Mouse (Mus musculus): ENCODE measurements around the gene Tssk4. TPM values are rescaled to one million over a fixed set of nuclear protein-coding genes. Genes with fewer than 3 reads are reported as not detected.

Gene Tssk4
- polyA plus RNA-seq, 1 experiment from 2014 or later, result 0.53 TPM

GRCm38 (mm10) chr14:55697226-55697625 is 47.2 kb downstream of the Tssk4 start:
- ATAC-seq, result no peak
- WGBS, result 87% methylated on average over 4 of the region's 4 CpGs
- H3K4me3 ChIP-seq (ENCODE audit: low read length), result no peak overlapping the region
- no peaks in the 10 kb centered on the region for H3K27me3 ChIP-seq (replicated peaks; ENCODE audit: control insufficient read depth, insufficient read depth, low read length)
- no peaks in the 10 kb centered on the region for H3K9me3 ChIP-seq (ENCODE audit: control insufficient read depth, low read length)
- no peaks in the 10 kb centered on the region for H3K4me1 ChIP-seq (ENCODE audit: control insufficient read depth, insufficient read depth, low read depth, low read length)
- H3K36me3 ChIP-seq (ENCODE audit: control insufficient read depth, insufficient read depth, low read length), result no peaks in the 10 kb centered on the region
- H3K27ac ChIP-seq (ENCODE audit: low read depth, low read length), result no peak overlapping the region
- no peak overlapping the region for H3K4me2 ChIP-seq (ENCODE audit: low read length)
- H3K9ac ChIP-seq (ENCODE audit: low read depth, low read length), result no peak overlapping the region

- no peak overlapping the region for H3K4me2 ChIP-seq (ENCODE audit: low read length)
- no peaks in the 10 kb centered on the region for H3K36me3 ChIP-seq (ENCODE audit: control insufficient read depth, insufficient read depth, low read length)
- no peaks in the 10 kb centered on the region for H3K9me3 ChIP-seq (ENCODE audit: control insufficient read depth, low read length)
- no peak overlapping the region for H3K4me3 ChIP-seq (ENCODE audit: low read length)
- no peaks in the 10 kb centered on the region for H3K4me1 ChIP-seq (ENCODE audit: control insufficient read depth, insufficient read depth, low read depth, low read length)
- WGBS, result 61% methylated on average over 9 of the region's 9 CpGs
- no peaks in the 10 kb centered on the region for H3K27me3 ChIP-seq (replicated peaks; ENCODE audit: control insufficient read depth, insufficient read depth, low read length)
- no peak overlapping the region for H3K9ac ChIP-seq (ENCODE audit: low read depth, low read length)
- no peak for ATAC-seq
- no peak overlapping the region for H3K27ac ChIP-seq (ENCODE audit: low read depth, low read length)
Measured at GRCm38 (mm10) chr14:55701131-55701530, 51.1 kb downstream of the Tssk4 start.

Other genes starting within 250 kb of the Tssk4 start
- 28.6 and 29.5 TPM in 2 replicates for gene Dhrs4, start 171.4 kb upstream of the Tssk4 start, polyA plus RNA-seq (2015; fragmentation: Nextera tagmentation; extraction: Ambion mirVana)
- 22.9 and 26.2 TPM in 2 replicates for gene Carmil3, start 159.5 kb upstream of the Tssk4 start, polyA plus RNA-seq (2015; fragmentation: Nextera tagmentation; extraction: Ambion mirVana)
- gene Cpne6, start 139.7 kb upstream of the Tssk4 start, polyA plus RNA-seq (2015; fragmentation: Nextera tagmentation; extraction: Ambion mirVana), result 10.2 and 11.7 TPM in 2 replicates
- 0.15 and 0.23 TPM in 2 replicates for gene Nrl, start 125.2 kb upstream of the Tssk4 start, polyA plus RNA-seq (2015; fragmentation: Nextera tagmentation; extraction: Ambion mirVana)
- 29.3 and 32.4 TPM in 2 replicates for gene Pck2, start 109.9 kb upstream of the Tssk4 start, polyA plus RNA-seq (2015; fragmentation: Nextera tagmentation; extraction: Ambion mirVana)
- 110 and 127 TPM in 2 replicates for gene Dcaf11, start 90.2 kb upstream of the Tssk4 start, polyA plus RNA-seq (2015; fragmentation: Nextera tagmentation; extraction: Ambion mirVana)
- 0.89 and 1.4 TPM in 2 replicates for gene A730061H03Rik, start 89.8 kb upstream of the Tssk4 start, polyA plus RNA-seq (2015; fragmentation: Nextera tagmentation; extraction: Ambion mirVana)
- gene Fitm1, start 74.6 kb upstream of the Tssk4 start, polyA plus RNA-seq (2015; fragmentation: Nextera tagmentation; extraction: Ambion mirVana), result 0.26 and 1.4 TPM in 2 replicates
- 223 and 230 TPM in 2 replicates for gene Psme1, start 72.1 kb upstream of the Tssk4 start, polyA plus RNA-seq (2015; fragmentation: Nextera tagmentation; extraction: Ambion mirVana)
- gene Emc9, start 64.9 kb upstream of the Tssk4 start, polyA plus RNA-seq (2015; fragmentation: Nextera tagmentation; extraction: Ambion mirVana), result 49.4 and 64.2 TPM in 2 replicates
- 170 and 173 TPM in 2 replicates for gene Psme2, start 59.1 kb upstream of the Tssk4 start, polyA plus RNA-seq (2015; fragmentation: Nextera tagmentation; extraction: Ambion mirVana)
- 18.2 and 20.3 TPM in 2 replicates for gene Rnf31, start 58.5 kb upstream of the Tssk4 start, polyA plus RNA-seq (2015; fragmentation: Nextera tagmentation; extraction: Ambion mirVana)
- gene Irf9, start 46.6 kb upstream of the Tssk4 start, polyA plus RNA-seq (2015; fragmentation: Nextera tagmentation; extraction: Ambion mirVana), result 9.7 and 10.6 TPM in 2 replicates
- gene Rec8, start 32.1 kb upstream of the Tssk4 start, polyA plus RNA-seq (2015; fragmentation: Nextera tagmentation; extraction: Ambion mirVana), result 16.8 and 20.2 TPM in 2 replicates
- gene Ipo4, start 14.2 kb upstream of the Tssk4 start, polyA plus RNA-seq (2015; fragmentation: Nextera tagmentation; extraction: Ambion mirVana), result 116 and 131 TPM in 2 replicates
- 1.5 and 1.6 TPM in 2 replicates for gene Gm49378, start 12.3 kb upstream of the Tssk4 start, polyA plus RNA-seq (2015; fragmentation: Nextera tagmentation; extraction: Ambion mirVana)
- 68.7 and 72.1 TPM in 2 replicates for gene Tm9sf1, start 6.4 kb upstream of the Tssk4 start, polyA plus RNA-seq (2015; fragmentation: Nextera tagmentation; extraction: Ambion mirVana)
- gene Mdp1, start 10.3 kb downstream of the Tssk4 start, polyA plus RNA-seq (2015; fragmentation: Nextera tagmentation; extraction: Ambion mirVana), result 77.2 and 82.8 TPM in 2 replicates
- 48.6 and 50.4 TPM in 2 replicates for gene Gmpr2, start 21.8 kb downstream of the Tssk4 start, polyA plus RNA-seq (2015; fragmentation: Nextera tagmentation; extraction: Ambion mirVana)
- 567 and 599 TPM in 2 replicates for gene Nedd8, start 21.9 kb downstream of the Tssk4 start, polyA plus RNA-seq (2015; fragmentation: Nextera tagmentation; extraction: Ambion mirVana)
- gene Tinf2, start 31.6 kb downstream of the Tssk4 start, polyA plus RNA-seq (2015; fragmentation: Nextera tagmentation; extraction: Ambion mirVana), result 25.3 and 25.7 TPM in 2 replicates
- gene Tgm1, start 63.7 kb downstream of the Tssk4 start, polyA plus RNA-seq (2015; fragmentation: Nextera tagmentation; extraction: Ambion mirVana), result 0.20 and 0.41 TPM in 2 replicates
- 60.3 and 65.8 TPM in 2 replicates for gene Rabggta, start 72.1 kb downstream of the Tssk4 start, polyA plus RNA-seq (2015; fragmentation: Nextera tagmentation; extraction: Ambion mirVana)
- gene Dhrs1, start 95.5 kb downstream of the Tssk4 start, polyA plus RNA-seq (2015; fragmentation: Nextera tagmentation; extraction: Ambion mirVana), result 85.9 and 90.3 TPM in 2 replicates
- 27.1 and 27.9 TPM in 2 replicates for gene Nop9, start 95.5 kb downstream of the Tssk4 start, polyA plus RNA-seq (2015; fragmentation: Nextera tagmentation; extraction: Ambion mirVana)
- 0.17 and 0.63 TPM in 2 replicates for gene Cideb, start 108.3 kb downstream of the Tssk4 start, polyA plus RNA-seq (2015; fragmentation: Nextera tagmentation; extraction: Ambion mirVana)
- gene Ltb4r2, start 111.2 kb downstream of the Tssk4 start, polyA plus RNA-seq (2015; fragmentation: Nextera tagmentation; extraction: Ambion mirVana), result 0.47 and 0.66 TPM in 2 replicates
- gene Ltb4r1, start 115.8 kb downstream of the Tssk4 start, polyA plus RNA-seq (2015; fragmentation: Nextera tagmentation; extraction: Ambion mirVana), result 0.22 and 0.79 TPM in 2 replicates
- gene Adcy4, start 133.9 kb downstream of the Tssk4 start, polyA plus RNA-seq (2015; fragmentation: Nextera tagmentation; extraction: Ambion mirVana), result 3.5 and 5.1 TPM in 2 replicates
- gene Ripk3, start 138.7 kb downstream of the Tssk4 start, polyA plus RNA-seq (2015; fragmentation: Nextera tagmentation; extraction: Ambion mirVana), result 2.3 and 3.6 TPM in 2 replicates
- 6.5 and 11.9 TPM in 2 replicates for gene Nfatc4, start 173.0 kb downstream of the Tssk4 start, polyA plus RNA-seq (2015; fragmentation: Nextera tagmentation; extraction: Ambion mirVana)
- 8.4 and 13.7 TPM in 2 replicates for gene Nynrin, start 203.8 kb downstream of the Tssk4 start, polyA plus RNA-seq (2015; fragmentation: Nextera tagmentation; extraction: Ambion mirVana)
- gene Cbln3, start 234.2 kb downstream of the Tssk4 start, polyA plus RNA-seq (2015; fragmentation: Nextera tagmentation; extraction: Ambion mirVana), result 0.35 and 0.56 TPM in 2 replicates
- 9.1 and 11.4 TPM in 2 replicates for gene Khnyn, start 234.8 kb downstream of the Tssk4 start, polyA plus RNA-seq (2015; fragmentation: Nextera tagmentation; extraction: Ambion mirVana)

Measured in hindbrain, embryonic 16.5 days (tissue).